Mouse (Mus musculus) small intestine, adult 2 months (tissue): Measurements from ENCODE around the gene Prx.

Experiments
- CTCF ChIP-seq: fragments of 200-500 bp; IDR thresholded peaks from 2 replicates; pipeline ENCODE4 v1.5.1; 2012; ENCODE audit warnings: low read depth, mild to moderate bottlenecking, control low read depth, inconsistent platforms, low read length, moderate library complexity, mixed read lengths; ENCODE audit not compliant: insufficient replicate concordance, insufficient read length; ENCODE audit errors: extremely low read depth
- POLR2A ChIP-seq: fragments of 200-500 bp; IDR thresholded peaks from 2 replicates; pipeline ENCODE4 v1.6.1; 2012; ENCODE audit warnings: low read depth, mild to moderate bottlenecking, control low read depth, inconsistent platforms, low read length, moderate library complexity

GRCm38 (mm10) chr7:27476098-27476635, 23.0 kb upstream of the Prx start:
- TF ChIP-seq POLR2A (no peak), CTCF (no peak)
